Mouse (Mus musculus): ENCODE data around the gene Zbp1.

Gene Zbp1

GRCm38 (mm10) chr2:173177481-173177880 lies 41.2 kb downstream of the Zbp1 start:
- DNase-seq, result peak in 1 of 2 experiments; percentile 38

- peak in 1 of 2 experiments; percentile 24 for DNase-seq
Observed at GRCm38 (mm10) chr2:173175703-173176102, 43.0 kb downstream of the Zbp1 start.

GRCm38 (mm10) chr2:173174569-173174968 lies 44.2 kb downstream of the Zbp1 start:
- DNase-seq, result peak in 1 of 2 experiments; percentile 36

- DNase-seq, result peak; percentile 78 to 94
Observed at GRCm38 (mm10) chr2:173173521-173174511, 44.9 kb downstream of the Zbp1 start.

GRCm38 (mm10) chr2:173173008-173173407 lies 45.7 kb downstream of the Zbp1 start:
- DNase-seq, result no peak

- DNase-seq, result no peak
Observed at GRCm38 (mm10) chr2:173172386-173172785, 46.3 kb downstream of the Zbp1 start.

- no peak for DNase-seq
Observed at GRCm38 (mm10) chr2:173171956-173172355, 46.8 kb downstream of the Zbp1 start.

- DNase-seq, result peak; percentile 84 to 93
Observed at GRCm38 (mm10) chr2:173171470-173171869, 47.3 kb downstream of the Zbp1 start.

GRCm38 (mm10) chr2:173170715-173171114 lies 48.0 kb downstream of the Zbp1 start:
- DNase-seq, result peak in 1 of 2 experiments; percentile 61

GRCm38 (mm10) chr2:173170081-173170480 lies 48.6 kb downstream of the Zbp1 start:
- peak; percentile 84 to 94 for DNase-seq

- DNase-seq, result peak in 1 of 2 experiments; percentile 46
Observed at GRCm38 (mm10) chr2:173168411-173168851, 50.3 kb downstream of the Zbp1 start.

GRCm38 (mm10) chr2:173165357-173165756 lies 53.4 kb downstream of the Zbp1 start:
- no peak for DNase-seq

GRCm38 (mm10) chr2:173164946-173165345 lies 53.8 kb downstream of the Zbp1 start:
- DNase-seq, result peak; percentile 61 to 87

GRCm38 (mm10) chr2:173164358-173164757 lies 54.4 kb downstream of the Zbp1 start:
- DNase-seq, result peak; percentile 78 to 87

- DNase-seq, result peak; percentile 61 to 91
Observed at GRCm38 (mm10) chr2:173163380-173163779, 55.3 kb downstream of the Zbp1 start.

GRCm38 (mm10) chr2:173159354-173160311 lies 59.1 kb downstream of the Zbp1 start:
- peak; percentile 78 to 95 for DNase-seq

- DNase-seq, result peak in 1 of 2 experiments; percentile 64
Observed at GRCm38 (mm10) chr2:173158390-173159055, 60.2 kb downstream of the Zbp1 start.

GRCm38 (mm10) chr2:173157871-173158270 lies 60.9 kb downstream of the Zbp1 start:
- no peak for DNase-seq

GRCm38 (mm10) chr2:173157376-173157775 lies 61.3 kb downstream of the Zbp1 start:
- peak in 1 of 2 experiments; percentile 29 for DNase-seq

GRCm38 (mm10) chr2:173156923-173157322 lies 61.8 kb downstream of the Zbp1 start:
- DNase-seq, result no peak
